Mouse (Mus musculus) heart, embryonic 11.5 days (tissue): ENCODE results near the gene Pex6. TPM values are rescaled to one million over a fixed set of nuclear protein-coding genes. Genes with fewer than 3 reads are reported as not detected.

ENCODE experiments used
- ATAC-seq: fragments of 200-750 bp; cut with Nextera tagmentation; replicated peaks from 2 replicates; pipeline ENCODE4 v1.8.0; 2017; ENCODE audit warnings: moderate library complexity; ENCODE audit not compliant: insufficient number of reproducible peaks, low FRiP score, low TSS enrichment
- H3K27ac ChIP-seq: fragments of 300-500 bp; sonication (generic); 2 replicates; pipeline ENCODE4 v1.5.1; 2014; ENCODE audit warnings: mild to moderate bottlenecking, low read depth, low read length
- H3K27me3 ChIP-seq: fragments of 300-500 bp; sonication (generic); 2 replicates; pipeline ENCODE4 v1.6.1; 2014; ENCODE audit warnings: mild to moderate bottlenecking, low read length, mixed read lengths; ENCODE audit not compliant: control insufficient read depth, insufficient read depth
- H3K36me3 ChIP-seq: fragments of 300-500 bp; sonication (generic); 2 replicates; pipeline ENCODE4 v1.6.1; 2014; ENCODE audit warnings: mild to moderate bottlenecking, low read length, moderate library complexity, mixed read lengths; ENCODE audit not compliant: control insufficient read depth, insufficient read depth
- H3K4me1 ChIP-seq: fragments of 300-500 bp; sonication (generic); 2 replicates; pipeline ENCODE4 v1.6.1; 2014; ENCODE audit warnings: low read length; ENCODE audit not compliant: control insufficient read depth, insufficient read depth
- H3K4me2 ChIP-seq: fragments of 300-500 bp; sonication (generic); 2 replicates; pipeline ENCODE4 v1.6.1; 2014; ENCODE audit warnings: mild to moderate bottlenecking, moderate library complexity
- H3K4me3 ChIP-seq: fragments of 300-500 bp; sonication (generic); 2 replicates; pipeline ENCODE4 v1.5.1; 2014; ENCODE audit warnings: low read depth, low read length
- H3K9ac ChIP-seq: fragments of 300-500 bp; sonication (generic); 2 replicates; pipeline ENCODE4 v1.6.1; 2014; ENCODE audit warnings: mild to moderate bottlenecking, low read depth, low read length, moderate library complexity
- H3K9me3 ChIP-seq: fragments of 300-500 bp; sonication (generic); replicated peaks from 2 replicates; pipeline ENCODE4 v1.6.1; 2016; ENCODE audit warnings: low read length; ENCODE audit not compliant: control insufficient read depth
- WGBS: fragments of 180-500 bp; shearing (Covaris S2); extraction: QIAGEN DNeasy Blood & Tissue Kit; methylation state at CpG from one replicate; pipeline ENCODE4 v1.1.7; 2014; ENCODE audit not compliant: insufficient replicate concordance; 5-methylcytosine and 5-hydroxymethylcytosine counted together
- polyA plus RNA-seq: library from polyadenylated mRNA; unstranded; fragments of >200 nt; fragmentation: Nextera tagmentation; extraction: Ambion mirVana; gene quantifications from 2 replicates; pipeline ENCODE4 v1.2.1, GENCODE M21; 2014

Pex6 gene
- polyA plus RNA-seq, result 9.0 and 9.7 TPM in 2 replicates

DNA sequence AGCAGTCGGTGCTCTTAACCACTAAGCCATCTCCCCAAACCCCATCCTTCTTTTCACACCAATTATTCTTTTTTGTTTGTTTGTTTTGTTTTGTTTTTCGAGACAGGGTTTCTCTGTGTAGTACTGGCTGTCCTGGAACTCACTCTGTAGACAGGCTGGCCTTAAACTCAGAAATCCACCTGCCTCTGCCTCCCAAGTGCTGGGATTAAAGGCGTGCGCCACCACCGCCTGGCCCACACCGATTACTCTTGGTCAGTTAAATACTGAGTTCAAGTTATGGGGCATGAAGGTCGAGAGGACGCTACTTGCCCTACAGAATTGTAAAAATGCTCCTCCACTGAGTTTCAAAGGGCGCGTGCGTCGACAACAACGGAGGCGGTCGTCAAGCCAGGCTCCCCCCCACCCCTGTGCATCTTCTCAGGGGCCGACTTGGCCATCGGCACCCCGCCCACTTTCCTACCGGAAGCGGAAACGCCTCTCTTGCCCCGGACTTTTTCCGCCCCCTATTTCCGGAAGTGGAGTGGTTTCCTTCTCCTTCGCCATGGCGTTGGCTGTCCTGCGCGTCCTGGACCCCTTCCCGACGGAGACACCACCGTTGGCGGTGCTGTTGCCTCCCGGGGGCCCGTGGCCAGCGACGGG lies at the start of gene Pex6:
TSS of gene Pex6 (plus strand) at position 505 of the 639 bp plus-strand sequence.
- peak within 1 kb of the TSS; percentile 99 for H3K4me3 ChIP-seq
- WGBS, result 8% methylated on average over 36 of the region's 36 CpGs
- peak within 1 kb of the TSS; percentile 99 for H3K4me2 ChIP-seq
- H3K27ac ChIP-seq, result peak within 1 kb of the TSS; percentile 68
- peaks cover 12% of the 10 kb centered on the region for H3K36me3 ChIP-seq
- no peaks in the 10 kb centered on the region for H3K9me3 ChIP-seq
- H3K27me3 ChIP-seq, result no peaks in the 10 kb centered on the region
- peak within 1 kb of the TSS; percentile 90 for H3K9ac ChIP-seq
- peak; percentile 86 for ATAC-seq
- H3K4me1 ChIP-seq, result peaks cover 14% of the 10 kb centered on the region

DNA sequence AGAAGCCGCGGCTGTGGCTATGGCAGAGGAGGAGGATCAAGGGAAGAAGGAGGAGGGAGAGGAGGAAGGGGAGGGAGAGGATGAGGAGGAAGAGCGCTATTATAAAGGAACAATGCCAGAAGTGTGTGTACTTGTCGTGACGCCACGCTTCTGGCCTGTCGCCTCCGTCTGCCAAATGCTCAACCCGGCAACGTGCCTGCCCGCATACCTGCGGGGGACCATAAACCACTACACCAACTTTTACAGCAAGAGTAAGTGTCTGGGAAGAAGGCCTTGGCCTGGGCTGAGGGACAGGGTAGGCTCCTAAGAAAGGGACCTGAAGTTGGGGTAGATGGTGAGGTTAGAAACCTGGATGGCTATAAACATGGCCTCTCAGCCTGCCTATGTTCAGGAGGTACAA lies 49.3 kb upstream of the Pex6 start:
- no peak overlapping the region for H3K27ac ChIP-seq
- no peak overlapping the region for H3K4me2 ChIP-seq
- peaks cover 58% of the 10 kb centered on the region for H3K36me3 ChIP-seq
- no peak for ATAC-seq
- H3K4me3 ChIP-seq, result no peak overlapping the region
- H3K9me3 ChIP-seq, result no peaks in the 10 kb centered on the region
- no peaks in the 10 kb centered on the region for H3K27me3 ChIP-seq
- no peaks in the 10 kb centered on the region for H3K4me1 ChIP-seq
- H3K9ac ChIP-seq, result no peak overlapping the region
- 93% methylated on average over 12 of the region's 12 CpGs for WGBS

DNA sequence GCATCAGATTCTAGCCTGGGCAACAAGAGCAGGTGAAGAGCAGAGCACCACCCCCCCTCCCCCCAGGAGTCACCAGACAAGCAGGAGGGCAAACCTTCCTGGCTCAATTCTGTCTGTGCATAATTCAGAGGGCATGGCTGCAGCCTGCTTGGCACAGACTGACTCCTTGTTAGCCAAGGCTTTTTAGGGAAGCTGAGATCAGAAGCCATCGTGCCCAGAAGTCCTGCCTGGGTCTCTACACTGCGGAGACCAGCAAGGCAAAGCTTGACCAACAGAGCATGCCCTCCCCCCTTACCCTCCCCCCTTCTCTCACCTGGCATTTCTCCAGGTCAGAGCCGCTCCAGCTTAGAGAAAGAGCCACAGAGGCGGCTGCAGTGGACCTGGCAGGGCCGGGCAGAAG lies 48.5 kb upstream of the Pex6 start:
- WGBS, result 86% methylated on average over 5 of the region's 5 CpGs
- H3K9ac ChIP-seq, result no peak overlapping the region
- no peak overlapping the region for H3K4me3 ChIP-seq
- H3K27me3 ChIP-seq, result no peaks in the 10 kb centered on the region
- H3K9me3 ChIP-seq, result no peaks in the 10 kb centered on the region
- ATAC-seq, result no peak
- peaks cover 55% of the 10 kb centered on the region for H3K36me3 ChIP-seq
- no peak overlapping the region for H3K4me2 ChIP-seq
- H3K4me1 ChIP-seq, result no peaks in the 10 kb centered on the region
- no peak overlapping the region for H3K27ac ChIP-seq

DNA sequence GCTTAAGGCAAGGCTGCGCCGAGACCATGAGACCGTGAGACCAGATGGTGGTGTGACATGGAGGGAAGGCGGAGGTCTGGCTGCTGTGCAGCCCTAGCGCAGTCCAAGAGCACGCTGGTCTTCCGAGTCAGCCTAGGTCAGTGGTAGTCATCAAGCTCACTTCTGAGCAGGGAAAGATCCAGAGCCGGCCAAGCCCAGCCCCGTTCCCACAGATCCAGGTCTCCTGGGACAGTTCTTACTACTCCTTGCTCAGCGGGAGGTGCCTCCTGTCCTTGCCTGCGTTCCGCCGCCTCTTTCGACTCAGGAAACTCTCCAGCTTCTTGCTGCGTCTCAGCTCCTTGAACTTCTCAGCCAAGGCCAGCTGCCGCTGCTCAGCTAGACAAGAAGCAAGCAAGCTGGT lies 43.6 kb upstream of the Pex6 start:
- ATAC-seq, result no peak
- 89% methylated on average over 16 of the region's 16 CpGs for WGBS
- Histone ChIP-seq H3K27me3 (no peaks in the 10 kb centered on the region), H3K4me2 (no peak overlapping the region), H3K27ac (no peak overlapping the region), H3K4me1 (no peaks in the 10 kb centered on the region), H3K9ac (no peak overlapping the region), H3K4me3 (no peak overlapping the region), H3K9me3 (no peaks in the 10 kb centered on the region), H3K36me3 (peaks cover 33% of the 10 kb centered on the region)

DNA sequence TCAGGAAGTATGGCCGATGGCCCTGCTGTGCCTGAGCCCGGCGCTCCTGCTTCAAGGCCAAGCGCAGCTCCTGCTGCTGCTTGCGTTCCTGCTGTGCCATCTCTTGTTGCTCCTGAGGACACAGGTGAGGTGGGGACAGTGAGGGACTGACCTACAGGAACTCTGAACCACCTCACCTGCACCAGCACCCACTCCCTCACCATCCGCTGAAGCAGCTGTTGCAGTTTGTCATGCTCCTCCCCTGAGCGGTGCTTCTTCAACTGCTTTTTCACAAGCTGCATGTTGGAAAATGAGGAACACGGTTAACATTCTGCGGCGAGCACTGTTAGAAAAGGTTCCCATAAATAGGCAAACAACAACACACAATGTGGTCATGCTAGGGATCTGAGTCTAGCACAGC lies 41.4 kb upstream of the Pex6 start:
- no peak overlapping the region for H3K27ac ChIP-seq
- H3K36me3 ChIP-seq, result peaks cover 15% of the 10 kb centered on the region
- WGBS, result 92% methylated on average over 10 of the region's 10 CpGs
- H3K4me2 ChIP-seq, result no peak overlapping the region
- H3K9me3 ChIP-seq, result no peaks in the 10 kb centered on the region
- H3K9ac ChIP-seq, result no peak overlapping the region
- no peak for ATAC-seq
- peaks cover 9% of the 10 kb centered on the region for H3K4me1 ChIP-seq
- H3K4me3 ChIP-seq, result no peak overlapping the region
- no peaks in the 10 kb centered on the region for H3K27me3 ChIP-seq

DNA sequence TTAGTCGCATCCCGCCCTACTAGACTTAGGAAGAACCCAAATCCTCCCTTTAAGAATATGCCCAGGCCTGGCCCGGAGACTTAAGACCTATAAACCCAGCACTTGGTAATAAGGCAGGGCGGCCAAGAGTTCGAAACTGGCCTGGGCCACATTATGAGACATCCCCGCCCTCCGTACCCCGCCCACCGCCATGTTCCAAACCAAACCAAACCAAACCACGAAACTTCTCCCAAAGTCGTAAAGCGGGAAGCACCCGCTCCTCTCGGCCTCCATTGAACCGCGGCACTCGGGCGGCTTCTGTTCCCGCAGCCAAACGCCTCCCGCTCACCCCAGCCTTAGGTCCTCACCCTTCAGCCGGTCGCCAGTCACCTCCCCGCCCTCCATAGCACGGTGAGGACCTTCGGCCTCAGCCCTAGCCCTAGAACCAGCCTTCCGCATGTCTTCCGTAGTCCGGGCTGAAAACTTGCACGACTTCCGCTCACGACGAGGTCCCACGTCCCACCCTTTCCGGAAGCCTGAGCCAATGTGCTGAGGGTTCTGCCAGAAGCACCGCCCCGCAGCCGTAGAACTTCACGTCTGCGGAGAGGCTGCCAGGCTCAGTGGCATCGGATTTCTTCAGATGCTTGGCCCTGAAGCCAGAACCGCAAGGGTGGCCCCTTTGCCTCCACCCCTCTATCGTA lies 37.3 kb upstream of the Pex6 start, which contains the start of gene Rrp36:
TSS of gene Rrp36 (minus strand) at position 503 of the 680 bp plus-strand sequence.
- H3K4me2 ChIP-seq, result peak within 1 kb of the TSS; percentile 85
- H3K9me3 ChIP-seq, result no peaks in the 10 kb centered on the region
- peaks cover 25% of the 10 kb centered on the region for H3K4me1 ChIP-seq
- H3K27ac ChIP-seq, result peak within 1 kb of the TSS; percentile 61
- 1% methylated on average over 43 of the region's 43 CpGs for WGBS
- H3K27me3 ChIP-seq, result no peaks in the 10 kb centered on the region
- peak; percentile 83 for ATAC-seq
- H3K36me3 ChIP-seq, result peaks cover 32% of the 10 kb centered on the region
- peak within 1 kb of the TSS; percentile 68 for H3K4me3 ChIP-seq
- peak within 1 kb of the TSS; percentile 79 for H3K9ac ChIP-seq

DNA sequence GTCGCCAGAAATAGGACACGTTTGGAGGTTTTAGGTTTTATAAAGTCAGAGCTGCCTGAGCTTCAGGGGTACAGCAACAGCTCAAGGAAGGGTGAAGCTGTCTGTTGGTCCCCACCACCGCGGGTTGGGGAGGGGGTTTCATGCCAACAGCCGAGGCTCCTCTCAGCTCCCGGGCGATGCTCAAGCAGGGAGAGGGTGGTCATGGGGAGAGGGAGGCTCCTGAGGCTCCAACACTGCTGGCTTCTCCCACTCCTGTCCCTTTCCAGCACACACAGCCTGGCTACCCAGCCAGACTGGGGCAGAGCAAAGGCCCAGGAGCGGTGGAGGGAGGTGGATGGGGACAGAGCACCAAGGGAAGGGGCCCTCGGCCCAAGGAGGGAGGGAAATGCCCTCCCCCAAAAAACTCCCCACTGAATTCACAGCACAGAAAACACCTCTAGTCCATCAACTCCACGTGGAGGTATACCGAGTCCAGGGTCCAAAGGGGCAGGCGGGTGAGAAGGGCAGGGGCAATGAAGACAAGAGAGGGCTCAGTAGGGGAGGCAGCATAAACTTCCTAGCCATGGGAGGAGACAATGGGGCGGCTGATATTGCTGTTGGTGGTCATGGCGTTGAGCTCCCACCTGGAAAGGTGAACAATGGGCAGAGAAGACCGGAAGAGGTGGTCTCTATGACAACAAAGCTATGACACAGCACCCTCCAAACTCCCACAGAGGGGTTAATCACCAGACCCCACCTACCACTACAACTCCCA lies 36.6 kb upstream of the Pex6 start:
- 18% methylated on average over 15 of the region's 15 CpGs for WGBS

DNA sequence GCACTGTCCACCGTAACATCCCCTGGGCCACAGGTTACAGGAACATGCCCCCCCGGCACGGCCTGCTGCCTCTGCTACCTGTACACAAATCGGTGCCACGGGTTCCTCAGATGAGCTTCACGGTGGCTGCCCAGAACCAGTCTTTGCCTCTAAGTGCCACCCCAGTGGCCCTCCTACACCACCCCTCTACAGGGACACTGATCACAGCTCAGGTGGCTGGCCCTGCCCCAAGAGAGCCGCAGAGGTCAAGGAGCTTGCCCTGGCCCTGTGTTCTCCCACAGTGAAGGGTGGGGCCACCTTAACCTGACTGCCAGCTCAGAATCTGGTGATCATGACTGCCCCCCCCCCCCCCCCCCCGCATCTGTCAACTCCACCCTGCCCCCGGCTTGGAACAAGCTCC lies 32.8 kb upstream of the Pex6 start, which contains the start of gene Mea1:
TSS of gene Mea1 (plus strand) at position 378 of the 400 bp plus-strand sequence.
- H3K9ac ChIP-seq, result peak within 1 kb of the TSS; percentile 85
- H3K4me2 ChIP-seq, result peak within 1 kb of the TSS; percentile 91
- 82% methylated on average over 8 of the region's 9 CpGs for WGBS
- no peak for ATAC-seq
- H3K4me3 ChIP-seq, result peak within 1 kb of the TSS; percentile 93
- H3K9me3 ChIP-seq, result no peaks in the 10 kb centered on the region
- peak within 1 kb of the TSS; percentile 94 for H3K27ac ChIP-seq
- H3K36me3 ChIP-seq, result peaks cover 25% of the 10 kb centered on the region
- H3K4me1 ChIP-seq, result peaks cover 36% of the 10 kb centered on the region
- no peaks in the 10 kb centered on the region for H3K27me3 ChIP-seq

More for the DNA sequence above, 36.6 kb upstream of the Pex6 start:
- Histone ChIP-seq H3K9me3 (no peaks in the 10 kb centered on the region), H3K27me3 (no peaks in the 10 kb centered on the region), H3K36me3 (peaks cover 26% of the 10 kb centered on the region), H3K4me2 (peak overlapping the region; percentile 85), H3K4me3 (peak overlapping the region; percentile 68), H3K4me1 (peaks cover 32% of the 10 kb centered on the region), H3K27ac (peak overlapping the region; percentile 61), H3K9ac (peak overlapping the region; percentile 79)
- ATAC-seq, result peak; percentile 23; the same call in 1 of the 2 replicates
